Mouse (Mus musculus): ENCODE results near the gene Lhfpl2. TPM values are rescaled to one million over a fixed set of nuclear protein-coding genes. Genes with fewer than 3 reads are reported as not detected.

Gene Lhfpl2
- total and polyA plus RNA-seq, 3 experiments: not detected

DNA sequence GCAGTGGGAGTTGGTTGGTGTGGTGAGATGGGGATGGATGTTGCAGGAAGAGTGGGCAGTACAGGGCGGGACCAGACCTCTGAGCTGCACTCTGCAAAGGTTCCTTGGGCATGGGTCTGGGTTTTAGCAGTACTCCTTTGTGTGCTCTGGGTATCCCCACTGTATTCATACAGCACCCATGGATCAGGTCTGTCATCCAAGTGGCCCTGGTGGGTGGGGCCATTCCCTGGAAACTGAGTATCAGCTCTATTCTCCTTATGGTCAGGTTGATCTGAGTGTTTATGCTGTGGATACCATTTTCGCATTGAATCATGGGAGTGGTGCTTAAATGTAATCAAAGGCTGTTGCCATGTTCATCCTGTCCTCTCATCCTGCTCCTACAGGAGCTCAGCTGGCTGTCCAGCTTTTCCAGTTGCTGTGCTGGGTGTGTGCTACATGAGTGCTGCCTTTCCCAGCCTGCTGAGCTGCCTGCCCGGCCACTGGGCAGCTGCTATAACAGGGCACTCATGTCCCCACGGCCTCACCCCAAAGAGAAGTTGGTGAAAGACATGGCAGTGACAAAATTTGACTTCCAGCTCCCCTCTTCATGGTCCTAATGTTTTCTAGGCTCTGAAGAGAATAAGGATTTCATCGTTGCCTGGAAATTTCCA lies 9.2 kb downstream of the Lhfpl2 start:
- no peak for TF ChIP-seq POLR2AphosphoS2 (IDR thresholded peaks at IDR 0.05; ENCODE audit: low read depth, low read length)
- TF ChIP-seq MYC (IDR thresholded peaks at IDR 0.05; ENCODE audit: low read depth, low read length): no peak
- no peak for TF ChIP-seq BHLHE40 (IDR thresholded peaks at IDR 0.05; ENCODE audit: low read depth, low read length)
- TF ChIP-seq SIN3A (IDR thresholded peaks at IDR 0.05; ENCODE audit: low read length): no peak
- TF ChIP-seq NRF1 (IDR thresholded peaks at IDR 0.05; ENCODE audit: low read depth, low read length): no peak
- no peak for TF ChIP-seq USF2 (conservative IDR thresholded peaks at IDR 0.05; ENCODE audit: low read depth, low read length)
- TF ChIP-seq IRF4 (IDR thresholded peaks at IDR 0.05; ENCODE audit: low read depth, low read length): no peak
- TF ChIP-seq ZNF384 (IDR thresholded peaks at IDR 0.05; ENCODE audit: low read depth, low read length): no peak
- TF ChIP-seq POLR2A (IDR thresholded peaks at IDR 0.05; ENCODE audit: low read depth, low read length): no peak
- TF ChIP-seq JUND (conservative IDR thresholded peaks at IDR 0.05; ENCODE audit: low read depth, low read length): no peak
- no peak for TF ChIP-seq MAX (IDR thresholded peaks at IDR 0.05; ENCODE audit: low read length)
- TF ChIP-seq CHD1 (IDR thresholded peaks at IDR 0.05; ENCODE audit: low read depth, low read length): no peak
- Histone ChIP-seq H3K4me3 (replicated peaks in 1 of 3; ENCODE audit: low read depth in 2 of 3, low read length in 2 of 3, poor library complexity in 1 of 3) (no peak overlapping the region), H3K27ac (ENCODE audit: insufficient read depth, low read depth) (no peak overlapping the region), H3K4me1 (ENCODE audit: control insufficient read depth in 1 of 2, insufficient read depth in 2 of 2) (peaks cover 0 to 31% of the 10 kb centered on the region in 2 experiments; a peak in 2 of 4 replicates), H3K9ac (ENCODE audit: insufficient read depth, low read depth) (no peak overlapping the region), H3K27me3 (replicated peaks) (no peaks in the 10 kb centered on the region), H3K9me3 (replicated peaks; ENCODE audit: low read length) (no peaks in the 10 kb centered on the region), H3K79me2 (replicated peaks; ENCODE audit: control insufficient read depth, extremely low read depth, insufficient read depth, poor library complexity, severe bottlenecking) (no peaks in the 10 kb centered on the region), H3K36me3 (replicated peaks in 1 of 2; ENCODE audit: control insufficient read depth in 1 of 2, insufficient read depth in 1 of 2, low read length in 1 of 2) (no peaks in the 10 kb centered on the region), H3K4me2 (ENCODE audit: insufficient read depth, low read depth, poor library complexity, severe bottlenecking) (no peak overlapping the region)
- DNase-seq (ENCODE audit: extremely low read depth): no peak
- dilution Hi-C loops (cut with MboI; ENCODE audit: extremely low pct_ligation_motif_present, extremely low pct_unique_long_range_greater_than_20kb, low sequenced_read_pairs): no loop called here
- in situ Hi-C loops (cut with MboI; ENCODE audit: low pct_ligation_motif_present, low pct_unique_long_range_greater_than_20kb, low sequenced_read_pairs): no loop called here

DNA sequence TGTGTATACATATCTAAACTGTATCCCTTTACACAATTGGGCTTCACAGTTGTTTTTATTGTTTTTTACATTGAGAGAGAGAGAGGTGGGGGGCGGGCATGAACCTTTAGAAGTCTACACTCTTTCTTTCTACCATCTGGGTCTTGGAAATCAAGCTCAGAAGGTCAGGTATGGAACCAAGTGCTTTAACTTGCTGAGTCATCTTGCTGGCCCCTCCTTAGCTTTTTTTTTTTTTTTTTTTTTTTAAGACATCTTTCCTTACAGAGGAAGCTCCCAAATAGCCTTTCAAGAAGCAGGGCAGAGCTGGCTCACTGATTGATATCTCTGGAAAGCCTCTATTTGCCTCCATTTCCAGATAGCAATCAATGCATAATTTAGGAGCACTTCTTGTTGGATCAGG lies 10.7 kb downstream of the Lhfpl2 start:
- H3K4me1 ChIP-seq (ENCODE audit: control insufficient read depth in 1 of 2, insufficient read depth in 2 of 2): peaks cover 0 to 31% of the 10 kb centered on the region in 2 experiments; a peak in 2 of 4 replicates

More for the DNA sequence above, 10.7 kb downstream of the Lhfpl2 start:
- Histone ChIP-seq H3K4me3 (replicated peaks in 1 of 3; ENCODE audit: low read depth in 2 of 3, low read length in 2 of 3, poor library complexity in 1 of 3) (no peak overlapping the region), H3K79me2 (replicated peaks; ENCODE audit: control insufficient read depth, extremely low read depth, insufficient read depth, poor library complexity, severe bottlenecking) (no peaks in the 10 kb centered on the region), H3K4me2 (ENCODE audit: insufficient read depth, low read depth, poor library complexity, severe bottlenecking) (no peak overlapping the region), H3K9me3 (replicated peaks; ENCODE audit: low read length) (no peaks in the 10 kb centered on the region), H3K27me3 (replicated peaks) (no peaks in the 10 kb centered on the region), H3K9ac (ENCODE audit: insufficient read depth, low read depth) (no peak overlapping the region), H3K36me3 (replicated peaks in 1 of 2; ENCODE audit: control insufficient read depth in 1 of 2, insufficient read depth in 1 of 2, low read length in 1 of 2) (no peaks in the 10 kb centered on the region), H3K27ac (ENCODE audit: insufficient read depth, low read depth) (no peak overlapping the region)
- in situ Hi-C loops (cut with MboI; ENCODE audit: low pct_ligation_motif_present, low pct_unique_long_range_greater_than_20kb, low sequenced_read_pairs) (no loop called here), dilution Hi-C loops (cut with MboI; ENCODE audit: extremely low pct_ligation_motif_present, extremely low pct_unique_long_range_greater_than_20kb, low sequenced_read_pairs) (no loop called here)
- no peak for DNase-seq (ENCODE audit: extremely low read depth)
- TF ChIP-seq MAFK (IDR thresholded peaks at IDR 0.05; ENCODE audit: insufficient replicate concordance, low read length) (0 out of 2 replicates have a peak, but pooled peaks have one; percentile 25), NRF1 (IDR thresholded peaks at IDR 0.05; ENCODE audit: low read depth, low read length) (no peak)
